Mouse (Mus musculus): Measurements from ENCODE around the gene Ascc3. TPM values are rescaled to one million over a fixed set of nuclear protein-coding genes. Genes with fewer than 3 reads are reported as not detected.

Gene Ascc3
- polyA plus RNA-seq, 1 experiment: 28.7 TPM

DNA sequence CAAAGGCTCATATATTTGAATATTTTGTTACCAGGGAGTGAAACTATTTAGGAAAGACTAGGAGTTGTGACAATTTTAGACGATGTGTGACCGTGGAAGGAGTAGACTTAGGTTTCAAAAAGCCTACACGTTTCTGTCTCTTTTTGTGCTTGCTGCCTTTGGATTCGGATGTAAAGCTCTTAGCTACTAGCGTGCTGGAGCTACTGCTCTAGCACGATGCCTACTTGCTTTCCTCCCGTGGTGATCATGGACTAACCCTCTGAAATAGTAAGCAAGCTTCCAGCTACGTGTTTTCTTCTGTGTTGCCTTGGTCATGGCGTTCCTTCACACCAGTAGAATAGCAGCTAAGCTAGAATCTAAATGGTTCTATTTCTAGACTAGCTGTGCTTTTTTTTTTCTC is 21.4 kb downstream of the Ascc3 start:
- Histone ChIP-seq H3K4me3 (ENCODE audit: control insufficient read depth, insufficient read depth, low read length) (no peak overlapping the region), H3K4me1 (replicated peaks; ENCODE audit: control insufficient read depth, insufficient read depth, low read length) (no peaks in the 10 kb centered on the region), H3K27me3 (ENCODE audit: control insufficient read depth, insufficient read depth, low read length) (no peaks in the 10 kb centered on the region), H3K36me3 (ENCODE audit: control insufficient read depth, insufficient read depth, low read length) (no peaks in the 10 kb centered on the region; the same call in 1 of the 2 replicates), H3K27ac (ENCODE audit: control insufficient read depth, insufficient read depth, low read length) (no peak overlapping the region)
- DNase-seq: no peak
- TF ChIP-seq POLR2A (IDR thresholded peaks at IDR 0.05; ENCODE audit: control insufficient read depth, extremely low read depth, insufficient read depth, low read length, poor library complexity) (no peak), CTCF (IDR thresholded peaks at IDR 0.05; ENCODE audit: borderline replicate concordance, control insufficient read depth, extremely low read depth, insufficient read depth, low read length, poor library complexity) (no peak)
- WGBS: 95% methylated on average over 9 of the region's 9 CpGs

DNA sequence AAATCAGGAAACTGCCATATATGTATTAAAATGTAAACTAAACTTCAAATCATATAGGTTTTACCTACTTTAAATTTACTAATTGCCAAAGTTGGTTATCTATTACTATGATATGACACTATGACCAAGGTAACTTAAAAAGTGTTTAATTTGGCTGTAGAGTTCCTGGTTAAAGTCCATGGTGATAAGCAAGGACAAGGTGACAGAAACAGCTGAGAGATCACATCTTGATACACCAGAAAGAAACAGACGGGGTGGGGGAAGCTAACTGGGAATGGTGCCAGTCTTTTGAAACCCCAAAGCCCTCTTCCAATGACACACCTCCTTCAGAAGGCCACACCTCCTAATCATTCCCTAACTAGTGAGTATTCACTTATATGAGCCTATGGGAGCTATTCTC is 33.4 kb downstream of the Ascc3 start:
- no peak overlapping the region for H3K4me3 ChIP-seq (ENCODE audit: control insufficient read depth, insufficient read depth, low read length)
- TF ChIP-seq POLR2A (IDR thresholded peaks at IDR 0.05; ENCODE audit: control insufficient read depth, extremely low read depth, insufficient read depth, low read length, poor library complexity): no peak
- no peak for TF ChIP-seq CTCF (IDR thresholded peaks at IDR 0.05; ENCODE audit: borderline replicate concordance, control insufficient read depth, extremely low read depth, insufficient read depth, low read length, poor library complexity)
- 0 out of 2 replicates have a peak, but pooled peaks cover 4% of the 10 kb centered on the region for H3K36me3 ChIP-seq (ENCODE audit: control insufficient read depth, insufficient read depth, low read length)
- no peaks in the 10 kb centered on the region for H3K4me1 ChIP-seq (replicated peaks; ENCODE audit: control insufficient read depth, insufficient read depth, low read length)
- no peak for DNase-seq
- H3K27me3 ChIP-seq (ENCODE audit: control insufficient read depth, insufficient read depth, low read length): no peaks in the 10 kb centered on the region
- 85% methylated on average over 1 of the region's 1 CpGs for WGBS
- no peak overlapping the region for H3K27ac ChIP-seq (ENCODE audit: control insufficient read depth, insufficient read depth, low read length)

DNA sequence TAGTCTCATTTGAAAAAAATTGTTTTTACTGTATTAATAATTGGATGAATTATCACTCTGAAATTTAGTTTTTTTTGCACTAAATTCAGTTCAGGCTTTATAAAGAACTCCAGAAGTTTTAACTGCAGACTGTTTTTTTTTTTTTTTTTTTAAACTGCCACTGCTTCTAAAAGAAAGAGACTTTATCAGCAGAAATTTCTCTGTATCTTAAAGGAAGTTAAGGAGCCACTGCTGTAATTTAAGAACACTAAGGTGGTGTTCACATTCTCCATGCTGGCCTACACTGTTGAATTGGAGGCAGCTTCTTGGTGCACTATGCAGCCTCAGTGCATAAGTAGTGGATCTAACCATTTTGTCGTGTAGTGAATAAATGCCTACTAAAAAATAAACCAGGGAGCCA is 47.1 kb downstream of the Ascc3 start:
- WGBS: 98% methylated on average over 1 of the region's 1 CpGs
- no peak for TF ChIP-seq CTCF (IDR thresholded peaks at IDR 0.05; ENCODE audit: borderline replicate concordance, control insufficient read depth, extremely low read depth, insufficient read depth, low read length, poor library complexity)
- TF ChIP-seq POLR2A (IDR thresholded peaks at IDR 0.05; ENCODE audit: control insufficient read depth, extremely low read depth, insufficient read depth, low read length, poor library complexity): no peak
- no peak for DNase-seq
- H3K4me3 ChIP-seq (ENCODE audit: control insufficient read depth, insufficient read depth, low read length): no peak overlapping the region
- H3K4me1 ChIP-seq (replicated peaks; ENCODE audit: control insufficient read depth, insufficient read depth, low read length): no peaks in the 10 kb centered on the region
- no peaks in the 10 kb centered on the region for H3K27me3 ChIP-seq (ENCODE audit: control insufficient read depth, insufficient read depth, low read length)
- peaks cover 5% of the 10 kb centered on the region; the same call in 1 of the 2 replicates for H3K36me3 ChIP-seq (ENCODE audit: control insufficient read depth, insufficient read depth, low read length)
- no peak overlapping the region for H3K27ac ChIP-seq (ENCODE audit: control insufficient read depth, insufficient read depth, low read length)

DNA sequence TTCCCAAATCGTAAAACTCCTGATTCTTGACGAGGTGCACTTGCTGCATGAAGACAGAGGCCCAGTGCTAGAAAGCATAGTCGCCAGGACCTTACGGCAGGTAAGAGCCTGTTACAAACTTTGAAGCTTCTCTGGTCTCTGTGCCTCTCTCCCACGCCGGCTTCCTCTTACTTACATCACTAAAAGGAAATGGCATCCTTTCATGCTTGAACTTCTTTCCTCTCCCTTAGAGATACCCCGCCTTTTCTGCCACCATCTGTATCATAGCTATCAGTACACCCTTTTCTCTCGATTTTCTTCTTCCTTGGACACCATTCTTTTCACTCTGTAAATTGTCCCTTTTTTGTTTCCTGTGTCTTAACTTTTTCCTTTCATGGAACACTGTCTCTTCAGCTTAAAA is 58.1 kb downstream of the Ascc3 start:
- no peak overlapping the region for H3K27ac ChIP-seq (ENCODE audit: control insufficient read depth, insufficient read depth, low read length)
- TF ChIP-seq POLR2A (IDR thresholded peaks at IDR 0.05; ENCODE audit: control insufficient read depth, extremely low read depth, insufficient read depth, low read length, poor library complexity) (no peak), CTCF (IDR thresholded peaks at IDR 0.05; ENCODE audit: borderline replicate concordance, control insufficient read depth, extremely low read depth, insufficient read depth, low read length, poor library complexity) (no peak)
- WGBS: 74% methylated on average over 8 of the region's 8 CpGs

DNA sequence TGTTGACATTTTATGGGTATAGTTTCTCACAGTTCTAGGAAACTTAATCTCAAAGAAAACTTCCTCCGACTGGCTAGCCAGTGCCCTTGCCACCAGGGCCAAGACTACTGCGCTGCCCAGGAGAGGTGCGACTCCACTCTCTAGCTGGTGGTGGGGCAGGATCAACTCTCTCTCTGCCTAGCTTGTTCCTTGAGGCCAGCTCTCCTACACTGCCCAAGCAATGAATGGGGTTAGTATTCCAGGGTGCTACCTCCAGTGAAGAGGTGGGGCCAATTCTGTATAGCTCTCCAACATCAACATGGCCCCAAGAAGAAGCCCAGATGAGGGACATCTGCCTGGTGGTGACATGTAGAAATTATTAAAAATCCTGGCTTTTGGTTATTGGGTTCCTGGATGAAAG is 61.1 kb downstream of the Ascc3 start:
- no peak overlapping the region for H3K4me3 ChIP-seq (ENCODE audit: control insufficient read depth, insufficient read depth, low read length)

More for the DNA sequence above, 58.1 kb downstream of the Ascc3 start:
- no peaks in the 10 kb centered on the region for H3K4me1 ChIP-seq (replicated peaks; ENCODE audit: control insufficient read depth, insufficient read depth, low read length)
- no peaks in the 10 kb centered on the region for H3K27me3 ChIP-seq (ENCODE audit: control insufficient read depth, insufficient read depth, low read length)
- no peak overlapping the region for H3K4me3 ChIP-seq (ENCODE audit: control insufficient read depth, insufficient read depth, low read length)
- peak; percentile 4 for DNase-seq
- peaks cover 5% of the 10 kb centered on the region; the same call in 1 of the 2 replicates for H3K36me3 ChIP-seq (ENCODE audit: control insufficient read depth, insufficient read depth, low read length)

DNA sequence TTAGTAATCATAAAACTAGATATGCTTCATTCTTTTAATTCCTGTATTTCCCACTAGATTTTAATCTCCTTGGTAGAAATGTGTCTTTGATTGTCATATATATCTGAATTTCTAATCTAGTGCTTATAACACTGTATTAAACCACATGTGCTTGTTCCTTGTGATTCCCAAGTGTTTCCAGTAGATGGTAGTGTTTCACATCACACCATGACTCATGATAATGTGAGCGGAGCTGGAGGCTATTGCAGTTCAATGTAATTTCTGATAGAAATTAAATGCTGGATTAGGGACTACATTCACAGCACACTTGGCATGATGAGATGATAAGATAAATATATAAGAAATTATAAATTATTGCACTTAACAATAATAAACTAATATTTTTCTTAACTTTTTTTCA is 64.9 kb downstream of the Ascc3 start:
- H3K36me3 ChIP-seq (ENCODE audit: control insufficient read depth, insufficient read depth, low read length): 0 out of 2 replicates have a peak, but pooled peaks cover 5% of the 10 kb centered on the region
- TF ChIP-seq POLR2A (IDR thresholded peaks at IDR 0.05; ENCODE audit: control insufficient read depth, extremely low read depth, insufficient read depth, low read length, poor library complexity): no peak
- TF ChIP-seq CTCF (IDR thresholded peaks at IDR 0.05; ENCODE audit: borderline replicate concordance, control insufficient read depth, extremely low read depth, insufficient read depth, low read length, poor library complexity): no peak
- H3K27me3 ChIP-seq (ENCODE audit: control insufficient read depth, insufficient read depth, low read length): no peaks in the 10 kb centered on the region
- H3K4me3 ChIP-seq (ENCODE audit: control insufficient read depth, insufficient read depth, low read length): no peak overlapping the region
- DNase-seq: no peak
- H3K4me1 ChIP-seq (replicated peaks; ENCODE audit: control insufficient read depth, insufficient read depth, low read length): no peaks in the 10 kb centered on the region
- 76% methylated on average over 1 of the region's 1 CpGs for WGBS
- no peak overlapping the region for H3K27ac ChIP-seq (ENCODE audit: control insufficient read depth, insufficient read depth, low read length)

More for the DNA sequence above, 61.1 kb downstream of the Ascc3 start:
- H3K27ac ChIP-seq (ENCODE audit: control insufficient read depth, insufficient read depth, low read length): no peak overlapping the region
- no peaks in the 10 kb centered on the region for H3K4me1 ChIP-seq (replicated peaks; ENCODE audit: control insufficient read depth, insufficient read depth, low read length)
- WGBS: 96% methylated on average over 3 of the region's 3 CpGs
- no peak for TF ChIP-seq POLR2A (IDR thresholded peaks at IDR 0.05; ENCODE audit: control insufficient read depth, extremely low read depth, insufficient read depth, low read length, poor library complexity)
- TF ChIP-seq CTCF (IDR thresholded peaks at IDR 0.05; ENCODE audit: borderline replicate concordance, control insufficient read depth, extremely low read depth, insufficient read depth, low read length, poor library complexity): no peak
- no peaks in the 10 kb centered on the region for H3K27me3 ChIP-seq (ENCODE audit: control insufficient read depth, insufficient read depth, low read length)
- H3K36me3 ChIP-seq (ENCODE audit: control insufficient read depth, insufficient read depth, low read length): peaks cover 5% of the 10 kb centered on the region; the same call in 1 of the 2 replicates
- DNase-seq: no peak

DNA sequence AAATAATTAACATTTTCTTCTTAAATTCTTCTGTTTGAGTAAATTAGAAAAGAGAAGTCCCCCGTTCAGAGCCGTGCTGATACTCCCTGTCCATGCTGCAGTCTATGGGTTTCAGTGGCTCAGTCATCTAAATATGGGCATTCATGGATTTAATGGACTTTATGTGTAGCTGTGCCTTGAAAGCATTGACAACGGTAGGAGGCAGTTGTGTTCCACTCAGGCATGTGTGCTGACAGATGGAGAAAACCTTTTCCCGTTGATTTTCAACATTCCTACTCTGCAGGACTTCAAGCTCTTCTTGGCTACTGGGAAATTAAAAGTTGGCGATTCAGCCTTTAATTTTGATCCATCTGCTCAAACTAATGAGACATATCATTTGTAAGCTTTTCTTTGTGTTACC is 79.0 kb downstream of the Ascc3 start:
- 96% methylated on average over 5 of the region's 5 CpGs for WGBS
- Histone ChIP-seq H3K4me3 (ENCODE audit: control insufficient read depth, insufficient read depth, low read length) (no peak overlapping the region), H3K27me3 (ENCODE audit: control insufficient read depth, insufficient read depth, low read length) (no peaks in the 10 kb centered on the region), H3K4me1 (replicated peaks; ENCODE audit: control insufficient read depth, insufficient read depth, low read length) (no peaks in the 10 kb centered on the region), H3K36me3 (ENCODE audit: control insufficient read depth, insufficient read depth, low read length) (no peaks in the 10 kb centered on the region), H3K27ac (ENCODE audit: control insufficient read depth, insufficient read depth, low read length) (no peak overlapping the region)
- DNase-seq: no peak
- no peak for TF ChIP-seq POLR2A (IDR thresholded peaks at IDR 0.05; ENCODE audit: control insufficient read depth, extremely low read depth, insufficient read depth, low read length, poor library complexity)
- no peak for TF ChIP-seq CTCF (IDR thresholded peaks at IDR 0.05; ENCODE audit: borderline replicate concordance, control insufficient read depth, extremely low read depth, insufficient read depth, low read length, poor library complexity)
